Mouse (Mus musculus): ENCODE data around the gene Neurod2.
A peak's percentile ranks its signal among the peaks of the same experiment; 100 is the strongest.

Neurod2 gene

GRCm38 (mm10) chr11:98329081-98329959 is at the start of gene Neurod2:
Gene Neurod2 (minus strand): TSS chr11:98329648.
- DNase-seq (ENCODE audit: low spot score in 2 of 2) = no peak

GRCm38 (mm10) chr11:98377787-98378186 is 48.3 kb upstream of the Neurod2 start:
- DNase-seq (ENCODE audit: low spot score in 2 of 2) = no peak

- no peak for DNase-seq (ENCODE audit: low spot score in 2 of 2)
These were observed 47.3 kb upstream of the Neurod2 start for GRCm38 (mm10) chr11:98376756-98377155.

DNA sequence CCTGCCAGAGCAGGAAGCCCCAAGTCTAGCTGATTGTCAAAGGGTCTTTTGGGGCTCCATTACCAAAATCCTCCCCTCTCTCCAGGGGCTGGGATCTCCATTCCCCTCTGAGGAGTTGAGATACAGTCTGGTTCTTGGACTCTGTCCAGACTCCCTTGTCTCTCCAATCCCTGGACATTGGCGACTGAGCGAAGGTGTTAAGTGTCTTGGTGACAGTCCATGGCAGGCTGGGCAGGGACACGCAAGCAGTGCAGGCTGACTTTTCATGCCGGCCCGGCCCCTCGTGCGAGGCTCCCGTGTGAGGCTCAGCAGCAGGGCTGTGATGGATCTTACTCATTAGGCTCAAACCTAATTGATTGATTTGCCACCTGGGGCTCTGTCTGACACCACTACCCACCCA is 44.8 kb upstream of the Neurod2 start:
- no peak for DNase-seq (ENCODE audit: low spot score in 2 of 2)

DNA sequence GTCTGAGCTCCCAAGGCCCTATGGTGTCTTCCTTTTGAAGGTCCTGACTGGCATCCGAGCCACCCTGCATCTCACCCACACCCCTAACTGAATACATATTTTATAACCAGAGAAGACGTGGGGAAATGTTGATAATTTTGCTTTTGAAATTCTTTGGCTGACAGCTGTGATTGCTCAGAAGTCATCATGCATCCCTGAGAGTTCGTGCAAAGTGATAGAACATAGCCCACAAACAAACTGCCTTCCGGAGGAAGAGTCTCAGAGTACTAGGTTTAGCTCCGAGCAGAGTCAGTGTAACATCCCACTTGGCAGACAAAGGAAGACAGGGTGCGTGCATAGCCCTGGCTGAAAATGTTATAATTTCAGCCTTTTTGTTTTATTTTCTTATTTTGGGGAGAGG is 43.8 kb upstream of the Neurod2 start:
- no peak for DNase-seq (ENCODE audit: low spot score in 2 of 2)

- no peak for DNase-seq (ENCODE audit: low spot score in 2 of 2)
These were observed 43.0 kb upstream of the Neurod2 start for GRCm38 (mm10) chr11:98372406-98372805.

DNA sequence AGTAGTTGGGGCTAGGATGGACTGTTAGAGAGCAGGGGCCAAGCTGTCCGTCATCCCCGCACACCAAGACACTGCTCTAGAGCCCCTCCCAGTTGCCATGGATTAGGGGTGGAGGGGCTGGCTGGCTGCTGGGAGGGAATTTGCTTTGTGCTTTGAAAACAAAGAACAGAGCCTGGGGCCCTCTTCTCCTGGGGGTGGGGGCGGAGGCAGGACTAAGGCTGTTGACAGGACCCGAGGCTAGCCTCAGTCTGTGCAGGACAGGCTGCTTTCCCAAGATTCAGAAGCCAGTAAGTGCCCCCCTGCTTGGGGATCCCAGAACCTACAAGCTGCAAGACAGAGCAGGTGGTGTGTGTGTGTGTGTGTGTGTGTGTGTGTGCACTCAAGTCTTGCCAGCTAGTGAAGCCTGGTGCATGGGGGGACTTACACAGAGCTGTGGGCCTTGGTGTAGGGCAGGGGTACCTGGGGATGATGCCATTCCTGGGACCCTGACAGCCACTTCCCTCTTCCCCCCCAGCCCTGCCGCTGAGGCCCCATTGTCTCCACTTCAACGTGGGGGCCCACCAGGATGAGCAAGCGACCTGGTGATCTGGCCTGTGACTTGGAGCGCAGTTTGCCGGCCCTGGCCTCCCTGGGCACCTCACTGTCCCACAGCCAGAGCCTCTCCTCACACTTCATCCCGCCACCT is 42.2 kb upstream of the Neurod2 start:
- DNase-seq (ENCODE audit: low spot score in 2 of 2) = no peak

GRCm38 (mm10) chr11:98370588-98370987 is 41.1 kb upstream of the Neurod2 start:
- DNase-seq (ENCODE audit: low spot score in 2 of 2) = no peak

DNA sequence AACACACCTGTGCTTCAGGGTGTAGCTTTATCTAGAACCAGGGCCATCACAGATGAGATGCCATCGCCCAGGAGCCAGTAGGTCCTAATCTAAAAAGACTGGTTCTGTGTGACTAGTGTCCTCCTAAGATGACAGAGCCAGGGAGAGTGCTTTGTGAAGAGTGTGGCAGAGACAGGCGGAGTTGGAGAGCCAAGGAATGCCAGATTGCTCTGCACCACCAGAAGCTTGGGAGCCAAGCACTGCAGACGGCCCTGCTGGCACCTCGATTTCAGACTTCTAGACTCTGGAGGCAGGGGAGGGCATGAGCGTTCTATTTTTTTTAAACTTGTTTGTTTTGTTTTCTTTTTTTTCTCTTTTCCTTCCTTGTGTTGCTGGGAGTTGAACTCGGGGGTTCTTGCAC is 39.9 kb upstream of the Neurod2 start:
- DNase-seq (ENCODE audit: low spot score in 2 of 2) = no peak

- no peak for DNase-seq (ENCODE audit: low spot score in 2 of 2)
These were observed 38.4 kb upstream of the Neurod2 start for GRCm38 (mm10) chr11:98367863-98368186.

GRCm38 (mm10) chr11:98367171-98367862 is 37.9 kb upstream of the Neurod2 start:
- peak in 1 of 2 experiments; percentile 47 for DNase-seq (ENCODE audit: low spot score in 2 of 2)

- no peak for DNase-seq (ENCODE audit: low spot score in 2 of 2)
These were observed 36.8 kb upstream of the Neurod2 start for GRCm38 (mm10) chr11:98366290-98366689.

- DNase-seq (ENCODE audit: low spot score in 2 of 2) = no peak
These were observed 35.0 kb upstream of the Neurod2 start for GRCm38 (mm10) chr11:98364410-98364809.

DNA sequence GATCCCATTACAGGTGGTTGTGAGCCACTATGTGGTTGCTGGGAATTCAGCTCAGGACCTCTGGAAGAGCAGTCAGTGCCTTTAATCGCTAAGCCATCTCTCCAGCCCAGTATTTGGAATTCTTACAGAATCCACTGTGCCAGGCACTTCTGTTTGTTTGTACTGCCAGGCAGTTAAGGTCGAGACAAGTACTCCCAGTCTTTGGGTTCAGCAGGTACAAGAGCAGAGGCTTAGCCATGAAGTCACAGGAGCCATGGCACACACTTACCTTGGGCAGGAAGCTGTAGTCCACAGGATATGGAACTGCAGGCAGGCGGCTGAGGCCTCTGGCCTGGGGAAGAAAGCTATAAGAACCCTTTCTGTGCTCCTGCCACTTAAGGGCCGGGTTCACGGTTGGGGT is 34.4 kb upstream of the Neurod2 start:
- DNase-seq (ENCODE audit: low spot score in 2 of 2) = no peak

GRCm38 (mm10) chr11:98360866-98361521 is 31.5 kb upstream of the Neurod2 start:
- no peak for DNase-seq (ENCODE audit: low spot score in 2 of 2)

GRCm38 (mm10) chr11:98358161-98359083 is 29.0 kb upstream of the Neurod2 start, which contains the start of gene Stard3:
Gene Stard3 (plus strand): TSS chr11:98358368.
- peak in 1 of 2 experiments; percentile 75 for DNase-seq (ENCODE audit: low spot score in 2 of 2)

GRCm38 (mm10) chr11:98357396-98358160 is 28.1 kb upstream of the Neurod2 start:
- DNase-seq (ENCODE audit: low spot score in 2 of 2) = no peak

- DNase-seq (ENCODE audit: low spot score in 2 of 2) = no peak
These were observed 27.4 kb upstream of the Neurod2 start for GRCm38 (mm10) chr11:98356625-98357394.

DNA sequence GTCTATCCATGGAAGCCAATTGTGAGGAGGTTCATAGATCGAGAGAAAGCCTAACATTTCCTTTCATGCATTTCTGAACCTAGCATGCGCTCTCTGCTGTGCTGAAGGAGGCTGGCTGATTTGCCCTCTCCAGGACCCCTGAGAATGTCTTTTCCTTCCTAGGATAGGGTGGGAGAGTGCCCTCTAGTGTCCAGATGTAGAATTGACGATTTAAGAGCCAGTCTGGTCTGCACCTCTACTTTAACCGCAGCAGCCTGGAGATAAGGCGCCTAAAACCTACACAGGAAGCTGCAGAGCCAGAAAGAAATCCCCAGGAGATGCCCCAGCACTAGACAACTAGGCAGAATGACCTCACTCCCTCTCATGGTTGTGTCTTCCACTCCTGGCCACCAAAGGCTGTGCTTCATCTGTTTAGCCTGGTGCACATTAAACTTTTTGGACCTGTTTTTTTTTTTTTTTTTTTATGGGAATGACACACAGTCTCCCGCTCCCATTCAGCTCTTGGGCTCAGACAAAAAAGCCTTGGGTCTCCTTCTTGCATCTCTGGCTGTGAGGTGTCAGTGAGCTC is 26.4 kb upstream of the Neurod2 start:
- no peak for DNase-seq (ENCODE audit: low spot score in 2 of 2)
